Comparison of ENCODE assay signal across 37 mouse cellular contexts in the genomic region with DNA sequence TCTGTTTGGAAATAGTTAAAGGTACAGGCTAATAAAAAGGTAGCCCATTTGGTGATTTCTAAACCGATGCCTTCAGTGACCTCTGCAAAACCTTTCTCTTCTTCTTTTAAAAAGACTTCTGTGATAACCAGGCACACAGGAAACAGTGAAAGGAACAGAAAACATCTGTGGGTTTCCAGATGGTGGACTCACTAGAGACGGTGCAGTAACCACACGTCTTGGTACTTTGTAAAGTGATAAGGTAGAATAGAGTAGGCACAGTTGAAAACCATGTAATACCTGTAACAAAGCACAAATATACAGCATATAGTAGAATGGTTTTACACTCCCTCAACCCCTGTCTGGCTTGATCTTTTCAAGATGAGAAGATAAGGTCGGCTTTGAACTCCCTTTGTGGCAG. TPM values are rescaled to one million over a fixed set of nuclear protein-coding genes. Genes with fewer than 3 reads are reported as not detected.
"Had no signal": no experiment of that assay in that cellular context is flagged by ENCODE, and none has a peak within 500 bp of the region (broad histone marks: within the 10 kb centered on the region; RNA-seq: fewer than 3 reads in every experiment).

No protein-coding gene starts in this region.

- H3K27ac ChIP-seq: gastrocnemius, adult 2 months; heart, embryonic 10.5 days; hindbrain, embryonic 10.5 days; hindbrain, embryonic 12.5 days; hindbrain, embryonic 14.5 days; intestine, embryonic 15.5 days; layer of hippocampus, adult 2 months; left cerebral cortex, adult 2 months; limb, embryonic 10.5 days; limb, embryonic 12.5 days; liver, embryonic 12.5 days had no signal

- H3K4me3 ChIP-seq: gastrocnemius, adult 2 months; heart, embryonic 10.5 days; heart, embryonic 12.5 days; hindbrain, embryonic 10.5 days; hindbrain, embryonic 12.5 days; intestine, embryonic 15.5 days; layer of hippocampus, adult 2 months; left cerebral cortex, adult 2 months; limb, embryonic 10.5 days; limb, embryonic 12.5 days; liver, embryonic 12.5 days had no signal

- ATAC-seq: hindbrain, embryonic 16.5 days; inflammation-experienced regulatory T-cells, adult 6 months; intestine, embryonic 15.5 days; intestine, postnatal 0 days; liver, embryonic 12.5 days had no signal

- H3K4me1 ChIP-seq: heart, embryonic 12.5 days; hindbrain, embryonic 10.5 days; hindbrain, embryonic 12.5 days; limb, embryonic 10.5 days; limb, embryonic 12.5 days had no signal

- H3K36me3 ChIP-seq: heart, embryonic 10.5 days; heart, embryonic 12.5 days; hindbrain, embryonic 12.5 days; intestine, embryonic 15.5 days had no signal

- H3K9me3 ChIP-seq: heart, embryonic 10.5 days; heart, embryonic 12.5 days; hindbrain, embryonic 10.5 days; hindbrain, embryonic 12.5 days; intestine, embryonic 15.5 days; limb, embryonic 10.5 days; limb, embryonic 12.5 days; liver, embryonic 12.5 days had no signal

- DNase-seq: gastrocnemius, adult 2 months; gastrocnemius, postnatal 10 days; gastrocnemius, postnatal 25 days; heart, adult 18-20 months; heart, postnatal 10 days; heart, postnatal 4 days; kidney, adult 18-20 months; kidney, adult 8-10 months; kidney, postnatal 14 days; kidney, postnatal 36 days; liver had no signal

- H3K27me3 ChIP-seq: heart, embryonic 12.5 days; hindbrain, embryonic 12.5 days; intestine, embryonic 15.5 days; limb, embryonic 12.5 days; liver, embryonic 12.5 days had no signal

- H3K9ac ChIP-seq: heart, embryonic 12.5 days; hindbrain, embryonic 12.5 days; hindbrain, embryonic 14.5 days; intestine, embryonic 15.5 days; limb, embryonic 12.5 days; liver, embryonic 12.5 days had no signal

- H3K4me2 ChIP-seq: heart, embryonic 12.5 days; hindbrain, embryonic 12.5 days; hindbrain, embryonic 14.5 days; intestine, embryonic 15.5 days; limb, embryonic 12.5 days; liver, embryonic 12.5 days had no signal

RNA-seq across cellular contexts. Expression of a gene that starts 57.0 kb away (rescaled TPM):
- total RNA-seq: granulocyte monocyte progenitor cell, adult 5-6 weeks; heart, adult 18-20 months; heart, adult 8-10 months; heart, postnatal 10 days; heart, postnatal 25 days; heart, postnatal 4 days; layer of hippocampus, adult 2 months; layer of hippocampus, postnatal 10 days; layer of hippocampus, postnatal 25 days; left cerebral cortex, adult 2 months; left cerebral cortex, postnatal 14 days; left cerebral cortex, postnatal 36 days had no signal
- polyA plus RNA-seq: heart, embryonic 10.5 days; heart, embryonic 12.5 days; heart, embryonic 14.5 days; heart, embryonic 16.5 days; hindbrain, embryonic 10.5 days; hindbrain, embryonic 12.5 days; hindbrain, embryonic 14.5 days; inflammation-experienced regulatory T-cells, adult 6 months; intestine, embryonic 15.5 days; intestine, postnatal 0 days; kidney, embryonic 14.5 days; large intestine, adult 2 months; limb, embryonic 10.5 days; limb, embryonic 12.5 days; limb, embryonic 14.5 days; liver, embryonic 12.5 days had no signal
